Mouse (Mus musculus) inflammation-experienced regulatory T-cells (primary cell): Measurements from ENCODE around the gene Sbk1. TPM values are rescaled to one million over a fixed set of nuclear protein-coding genes. Genes with fewer than 3 reads are reported as not detected.

Experiments
- polyA plus RNA-seq, 2 experiments: library from polyadenylated mRNA; unstranded; fragments of 100-300 nt; shearing (Covaris generic); gene quantifications; one replicate each; pipeline ENCODE4 v1.2.1; 2017

The Sbk1 gene
- 10 to 100 TPM; 36.9 to 49.1 TPM for polyA plus RNA-seq

GRCm38 (mm10) chr7:126271712-126272683, at the start of gene Sbk1:
Sbk1 (plus strand) TSS chr7:126272619.

Other genes with a start within 250 kb of the Sbk1 start
- gene Gsg1l, start 190.2 kb upstream of the Sbk1 start, polyA plus RNA-seq = under 1 TPM in 1 of 2 experiments, not detected in 1; 0.05 TPM
- gene Xpo6, start 72.1 kb upstream of the Sbk1 start, polyA plus RNA-seq = 100 to 1,000 TPM; 167 to 187 TPM
- 100 to 1,000 TPM; 795 to 824 TPM for gene Lat, start 97.0 kb downstream of the Sbk1 start, polyA plus RNA-seq
- gene Spns1, start 104.8 kb downstream of the Sbk1 start, polyA plus RNA-seq = 10 to 100 TPM; 53.8 to 65.9 TPM
- 1 to 10 TPM; 4.3 to 5.5 TPM for gene Nfatc2ip, start 124.1 kb downstream of the Sbk1 start, polyA plus RNA-seq
- 10 to 100 TPM in 1 of 2 experiments, 1 to 10 TPM in 1; 5.3 to 17.9 TPM for gene Cd19, start 142.3 kb downstream of the Sbk1 start, polyA plus RNA-seq
- gene Rabep2, start 156.1 kb downstream of the Sbk1 start, polyA plus RNA-seq = 10 to 100 TPM; 59.6 to 64.4 TPM
- gene Atp2a1, start 190.5 kb downstream of the Sbk1 start, polyA plus RNA-seq = 1 to 10 TPM in 1 of 2 experiments, under 1 TPM in 1; 0.66 to 1.6 TPM
- gene Sh2b1, start 202.8 kb downstream of the Sbk1 start, polyA plus RNA-seq = 10 to 100 TPM; 47.9 to 49.6 TPM
- gene Tufm, start 214.7 kb downstream of the Sbk1 start, polyA plus RNA-seq = 100 to 1,000 TPM; 101 to 104 TPM
- 100 to 1,000 TPM; 103 TPM for gene Atxn2l, start 230.8 kb downstream of the Sbk1 start, polyA plus RNA-seq